Mouse (Mus musculus) heart, embryonic 10.5 days (tissue): ENCODE measurements around the gene Olfr330. TPM values are rescaled to one million over a fixed set of nuclear protein-coding genes. Genes with fewer than 3 reads are reported as not detected.
"Not testable (repeated sequence)": the region's sequence is repeated elsewhere in the genome, so short reads cannot be mapped to it uniquely, and the experiment has no call there.

ENCODE experiments used
- DNase-seq: peaks from one replicate; pipeline ENCODE4 v3.0.0-alpha.2; 2017; ENCODE audit warnings: low spot score
- H3K27ac ChIP-seq: fragments of 300-500 bp; sonication (generic); 2 replicates; pipeline ENCODE4 v1.5.1; 2016; ENCODE audit warnings: mild to moderate bottlenecking
- H3K27me3 ChIP-seq: fragments of 300-500 bp; sonication (generic); 2 replicates; pipeline ENCODE4 v1.6.1; 2016; ENCODE audit warnings: mild to moderate bottlenecking; ENCODE audit not compliant: poor library complexity, insufficient read depth, severe bottlenecking
- H3K36me3 ChIP-seq: fragments of 300-500 bp; sonication (generic); 2 replicates; pipeline ENCODE4 v1.6.1; 2016; ENCODE audit warnings: mild to moderate bottlenecking, moderate library complexity
- H3K4me1 ChIP-seq: fragments of 300-500 bp; sonication (generic); 2 replicates; pipeline ENCODE4 v1.6.1; 2016; ENCODE audit warnings: mild to moderate bottlenecking
- H3K4me3 ChIP-seq: fragments of 300-500 bp; sonication (generic); 2 replicates; pipeline ENCODE4 v1.5.1; 2016; ENCODE audit warnings: mild to moderate bottlenecking, moderate library complexity
- H3K9me3 ChIP-seq: fragments of 300-500 bp; sonication (generic); 2 replicates; pipeline ENCODE4 v1.6.1; 2016; ENCODE audit warnings: mild to moderate bottlenecking, moderate library complexity
- WGBS: fragments of 180-500 bp; shearing (Covaris S2); methylation state at CpG from one replicate; pipeline ENCODE4 v1.1.7; 2016; 5-methylcytosine and 5-hydroxymethylcytosine counted together
- polyA plus RNA-seq: library from polyadenylated mRNA; unstranded; fragments of >200 nt; fragmentation: Nextera tagmentation; extraction: Ambion mirVana; gene quantifications from 2 replicates; pipeline ENCODE4 v1.2.1, GENCODE M21; 2016

Gene Olfr330
- polyA plus RNA-seq, result not detected in 2 replicates

DNA sequence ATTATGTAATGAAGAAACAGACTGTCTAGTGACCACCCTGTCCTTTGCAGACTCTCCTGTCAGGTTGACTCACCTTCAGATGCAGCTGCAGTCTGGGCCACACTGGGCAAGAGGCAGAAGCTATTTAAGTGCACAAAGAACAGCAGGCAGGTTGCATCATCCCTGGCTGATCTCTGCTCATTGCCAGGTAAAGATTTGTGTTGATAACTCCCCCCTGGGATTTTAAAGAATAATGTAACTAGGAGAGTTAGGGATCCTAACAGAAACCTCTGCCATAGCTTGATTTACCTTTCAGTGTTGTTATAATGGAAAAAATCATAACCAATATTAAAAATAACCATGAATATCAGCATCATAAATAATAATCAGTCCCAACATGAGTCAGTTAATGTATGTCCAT, at the start of gene Olfr330:
Gene Olfr330 (minus strand): TSS at position 101 of the 400 bp plus-strand sequence.
- not testable (repeated sequence) for H3K9me3 ChIP-seq, H3K27me3 ChIP-seq

GRCm38 (mm10) chr11:58578636-58579035, 44.0 kb upstream of the Olfr330 start:
- Histone ChIP-seq H3K4me1 (no peaks in the 10 kb centered on the region), H3K36me3 (no peaks in the 10 kb centered on the region), H3K9me3 (no peaks in the 10 kb centered on the region), H3K27ac (no peak overlapping the region), H3K4me3 (no peak overlapping the region), H3K27me3 (no peaks in the 10 kb centered on the region)
- no peak for DNase-seq
- 75% methylated on average over 8 of the region's 8 CpGs for WGBS

More for the DNA sequence above, at the start of gene Olfr330:
- H3K27ac ChIP-seq, H3K4me3 ChIP-seq, H3K4me1 ChIP-seq, DNase-seq, H3K36me3 ChIP-seq: not testable (repeated sequence)

GRCm38 (mm10) chr11:58577430-58577829, 42.8 kb upstream of the Olfr330 start, which contains the start of gene Olfr325:
Gene Olfr325 (plus strand): TSS chr11:58577730.
- H3K4me1 ChIP-seq, result no peaks in the 10 kb centered on the region
- no peaks in the 10 kb centered on the region for H3K27me3 ChIP-seq
- no peak for DNase-seq
- WGBS, result 78% methylated on average over 1 of the region's 1 CpGs
- no peak within 1 kb of the TSS for H3K27ac ChIP-seq
- no peaks in the 10 kb centered on the region for H3K9me3 ChIP-seq
- H3K36me3 ChIP-seq, result no peaks in the 10 kb centered on the region
- no peak within 1 kb of the TSS for H3K4me3 ChIP-seq

GRCm38 (mm10) chr11:58570405-58570804, 35.8 kb upstream of the Olfr330 start, which contains the start of gene Olfr224:
Gene Olfr224 (minus strand): TSS chr11:58570553.
- 67% methylated on average over 5 of the region's 5 CpGs for whole genome bisulfite sequencing
- DNase-seq, result no peak

DNA sequence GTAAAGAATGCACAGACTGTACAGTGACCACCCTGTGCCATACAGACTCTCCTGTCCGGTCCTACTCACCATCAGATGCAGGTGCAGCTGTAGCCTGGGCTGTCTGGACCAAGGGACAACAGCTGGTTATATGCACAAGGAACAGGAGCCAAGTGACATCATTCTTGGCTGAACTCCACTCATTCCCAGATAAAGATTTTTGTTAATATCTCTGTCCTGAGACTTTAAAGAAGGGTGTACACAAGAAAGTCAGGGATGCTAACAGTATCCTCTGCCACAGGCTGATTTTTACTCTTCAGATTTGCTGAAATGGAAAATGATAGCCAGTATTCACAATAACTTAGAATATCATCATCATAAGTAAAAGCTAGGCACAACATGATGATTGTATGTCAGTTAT, 20.9 kb upstream of the Olfr330 start, which contains the start of gene Olfr328:
Gene Olfr328 (minus strand): TSS at position 101 of the 400 bp plus-strand sequence.
- H3K27ac ChIP-seq, result no peak within 1 kb of the TSS
- no peak within 1 kb of the TSS for H3K4me3 ChIP-seq
- H3K27me3 ChIP-seq, result no peaks in the 10 kb centered on the region
- H3K36me3 ChIP-seq, result no peaks in the 10 kb centered on the region
- 79% methylated on average over 1 of the region's 1 CpGs for WGBS
- H3K4me1 ChIP-seq, result no peaks in the 10 kb centered on the region
- no peaks in the 10 kb centered on the region for H3K9me3 ChIP-seq
- no peak for DNase-seq

More at GRCm38 (mm10) chr11:58570405-58570804, 35.8 kb upstream of the Olfr330 start, which contains the start of gene Olfr224:
- no peaks in the 10 kb centered on the region for H3K27me3 ChIP-seq
- no peaks in the 10 kb centered on the region for H3K36me3 ChIP-seq
- H3K9me3 ChIP-seq, result no peaks in the 10 kb centered on the region
- no peak within 1 kb of the TSS for H3K27ac ChIP-seq
- H3K4me3 ChIP-seq, result no peak within 1 kb of the TSS
- no peaks in the 10 kb centered on the region for H3K4me1 ChIP-seq

- no peaks in the 10 kb centered on the region for H3K4me1 ChIP-seq
- DNase-seq, result no peak
- no peaks in the 10 kb centered on the region for H3K9me3 ChIP-seq
- H3K27ac ChIP-seq, result no peak within 1 kb of the TSS
- H3K4me3 ChIP-seq, result no peak within 1 kb of the TSS
- no peaks in the 10 kb centered on the region for H3K27me3 ChIP-seq
- no peaks in the 10 kb centered on the region for H3K36me3 ChIP-seq
- 75% methylated on average over 5 of the region's 5 CpGs for WGBS
Observed at GRCm38 (mm10) chr11:58546322-58546721, 11.7 kb upstream of the Olfr330 start, which contains the start of gene Olfr329-ps. Gene Olfr329-ps (minus strand): TSS chr11:58546422.

GRCm38 (mm10) chr11:58519756-58520155, 14.9 kb downstream of the Olfr330 start:
- H3K36me3 ChIP-seq, H3K4me3 ChIP-seq, H3K9me3 ChIP-seq, H3K4me1 ChIP-seq, H3K27ac ChIP-seq, H3K27me3 ChIP-seq, DNase-seq: not testable (repeated sequence)
- WGBS, result 88% methylated on average over 8 of the region's 9 CpGs

- not testable (repeated sequence) for H3K9me3 ChIP-seq, H3K4me1 ChIP-seq, H3K27me3 ChIP-seq, H3K4me3 ChIP-seq, H3K36me3 ChIP-seq, H3K27ac ChIP-seq, DNase-seq
- WGBS, result 90% methylated on average over 18 of the region's 18 CpGs
Observed at GRCm38 (mm10) chr11:58518916-58519315, 15.7 kb downstream of the Olfr330 start.

- 78% methylated on average over 19 of the region's 19 CpGs for WGBS
- H3K27ac ChIP-seq, H3K4me3 ChIP-seq, H3K27me3 ChIP-seq, H3K4me1 ChIP-seq, H3K36me3 ChIP-seq, DNase-seq, H3K9me3 ChIP-seq: not testable (repeated sequence)
Observed at GRCm38 (mm10) chr11:58509058-58509457, 25.6 kb downstream of the Olfr330 start.

- H3K9me3 ChIP-seq, H3K27me3 ChIP-seq, H3K4me1 ChIP-seq, H3K36me3 ChIP-seq, H3K4me3 ChIP-seq, DNase-seq, H3K27ac ChIP-seq: not testable (repeated sequence)
Observed at GRCm38 (mm10) chr11:58502472-58502871, 32.2 kb downstream of the Olfr330 start, which contains the start of gene Olfr331. Gene Olfr331 (minus strand): TSS chr11:58502572.

DNA sequence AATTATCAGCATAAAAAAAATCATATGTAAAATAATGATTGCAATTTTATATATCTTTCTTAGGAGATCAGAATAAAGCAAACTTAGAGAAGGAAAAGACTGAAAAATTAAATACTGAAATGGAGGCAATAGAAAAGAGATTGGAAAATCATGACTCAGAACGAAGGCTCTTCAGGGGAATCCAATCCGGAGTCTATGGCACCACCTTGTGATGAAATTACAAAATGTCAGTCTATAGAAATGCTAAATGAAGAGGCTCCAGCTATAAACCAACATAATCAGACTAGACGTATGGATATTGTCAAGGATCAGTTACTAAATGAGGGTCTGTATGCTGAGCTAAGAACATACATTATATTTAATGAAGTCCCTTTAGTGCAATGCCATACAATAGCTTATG, 35.3 kb downstream of the Olfr330 start:
- no peaks in the 10 kb centered on the region for H3K36me3 ChIP-seq
- H3K4me1 ChIP-seq, result no peaks in the 10 kb centered on the region
- no peaks in the 10 kb centered on the region for H3K9me3 ChIP-seq
- no peak for DNase-seq
- no peak overlapping the region for H3K4me3 ChIP-seq
- WGBS, result 65% methylated on average over 3 of the region's 3 CpGs
- H3K27ac ChIP-seq, result no peak overlapping the region
- no peaks in the 10 kb centered on the region for H3K27me3 ChIP-seq

DNA sequence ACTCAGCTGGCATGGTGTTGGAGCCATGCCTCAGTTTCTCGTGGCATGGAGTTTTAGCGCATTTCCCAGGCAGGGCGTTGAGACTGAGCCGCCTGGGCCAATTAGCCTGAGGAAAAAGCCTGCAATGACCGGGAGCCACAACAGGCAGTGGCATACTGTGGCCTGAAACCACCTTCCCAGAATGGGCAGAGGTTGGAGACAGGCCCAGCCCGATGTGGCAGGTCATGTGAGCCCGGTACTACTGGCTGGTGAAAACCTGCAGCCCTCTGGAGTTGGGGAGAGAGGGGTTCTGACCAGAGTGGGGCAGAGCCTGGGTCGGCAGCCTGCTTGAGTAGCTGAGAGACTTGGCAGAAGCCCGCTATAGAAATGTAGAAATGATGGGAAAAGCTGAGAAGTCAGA, 35.9 kb downstream of the Olfr330 start:
- H3K27ac ChIP-seq, result no peak overlapping the region
- no peaks in the 10 kb centered on the region for H3K27me3 ChIP-seq
- no peak for DNase-seq
- H3K36me3 ChIP-seq, result no peaks in the 10 kb centered on the region
- H3K4me1 ChIP-seq, result no peaks in the 10 kb centered on the region
- 81% methylated on average over 9 of the region's 9 CpGs for WGBS
- H3K9me3 ChIP-seq, result no peaks in the 10 kb centered on the region
- no peak overlapping the region for H3K4me3 ChIP-seq

- 76% methylated on average over 2 of the region's 2 CpGs for WGBS
- no peak for DNase-seq
- Histone ChIP-seq H3K4me3 (no peak within 1 kb of the TSS), H3K4me1 (no peaks in the 10 kb centered on the region), H3K27me3 (no peaks in the 10 kb centered on the region), H3K9me3 (no peaks in the 10 kb centered on the region), H3K27ac (no peak within 1 kb of the TSS), H3K36me3 (no peaks in the 10 kb centered on the region)
Observed at GRCm38 (mm10) chr11:58492455-58492854, 42.2 kb downstream of the Olfr330 start, which contains the start of gene Olfr332. Gene Olfr332 (minus strand): TSS chr11:58492555.
